Mouse (Mus musculus): ENCODE measurements around the gene Ly6g6f.
A peak's percentile ranks its signal among the peaks of the same experiment; 100 is the strongest.
"Not testable (repeated sequence)": the region's sequence is repeated elsewhere in the genome, so short reads cannot be mapped to it uniquely, and the experiment has no call there.

Gene Ly6g6f

GRCm38 (mm10) chr17:35085208-35085865 is at the start of gene Ly6g6f:
Ly6g6f (minus strand) TSS chr17:35085610.
- no peak for DNase-seq (ENCODE audit: extremely low read depth, low read depth, low spot score)

GRCm38 (mm10) chr17:35134801-35135590 is 49.6 kb upstream of the Ly6g6f start, which contains the start of gene Bag6:
Bag6 (plus strand) TSS chr17:35135178.
- DNase-seq (ENCODE audit: extremely low read depth, low read depth, low spot score), result no peak

- no peak for DNase-seq (ENCODE audit: extremely low read depth, low read depth, low spot score)
These were observed 48.1 kb upstream of the Ly6g6f start for GRCm38 (mm10) chr17:35133517-35133916.

- DNase-seq (ENCODE audit: extremely low read depth, low read depth, low spot score), result no peak
These were observed 46.8 kb upstream of the Ly6g6f start for GRCm38 (mm10) chr17:35132174-35132560.

- DNase-seq (ENCODE audit: extremely low read depth, low read depth, low spot score), result no peak
These were observed 46.2 kb upstream of the Ly6g6f start, which contains the start of gene Apom for GRCm38 (mm10) chr17:35131500-35132173. Apom (minus strand) TSS chr17:35132050.

GRCm38 (mm10) chr17:35131038-35131437 is 45.6 kb upstream of the Ly6g6f start:
- DNase-seq (ENCODE audit: extremely low read depth, low read depth, low spot score), result no peak

- no peak for DNase-seq (ENCODE audit: extremely low read depth, low read depth, low spot score)
These were observed 43.6 kb upstream of the Ly6g6f start for GRCm38 (mm10) chr17:35128996-35129395.

GRCm38 (mm10) chr17:35127017-35127416 is 41.6 kb upstream of the Ly6g6f start:
- DNase-seq (ENCODE audit: extremely low read depth, low read depth, low spot score), result no peak

GRCm38 (mm10) chr17:35126206-35126611 is 40.8 kb upstream of the Ly6g6f start, which contains the start of gene D17H6S53E:
D17H6S53E (plus strand) TSS chr17:35126373.
- DNase-seq (ENCODE audit: extremely low read depth, low read depth, low spot score), result no peak

GRCm38 (mm10) chr17:35125578-35125977 is 40.2 kb upstream of the Ly6g6f start:
- no peak for DNase-seq (ENCODE audit: extremely low read depth, low read depth, low spot score)

- no peak for DNase-seq (ENCODE audit: extremely low read depth, low read depth, low spot score)
These were observed 39.7 kb upstream of the Ly6g6f start for GRCm38 (mm10) chr17:35125081-35125480.

- not testable (repeated sequence) for DNase-seq (ENCODE audit: extremely low read depth, low read depth, low spot score)
These were observed 39.0 kb upstream of the Ly6g6f start for GRCm38 (mm10) chr17:35124261-35124896.

GRCm38 (mm10) chr17:35123287-35123686 is 37.9 kb upstream of the Ly6g6f start:
- not testable (repeated sequence) for DNase-seq (ENCODE audit: extremely low read depth, low read depth, low spot score)

GRCm38 (mm10) chr17:35121871-35122303 is 36.5 kb upstream of the Ly6g6f start, which contains the start of gene Csnk2b:
Csnk2b (minus strand) TSS chr17:35122053.
- no peak for DNase-seq (ENCODE audit: extremely low read depth, low read depth, low spot score)

- peak; percentile 84 for DNase-seq (ENCODE audit: extremely low read depth, low read depth, low spot score)
These were observed 35.9 kb upstream of the Ly6g6f start, which contains the start of gene Gpank1 for GRCm38 (mm10) chr17:35121143-35121799. Gpank1 (plus strand) TSS chr17:35121455.

GRCm38 (mm10) chr17:35120745-35121142 is 35.3 kb upstream of the Ly6g6f start:
- DNase-seq (ENCODE audit: extremely low read depth, low read depth, low spot score), result no peak

- DNase-seq (ENCODE audit: extremely low read depth, low read depth, low spot score), result no peak
These were observed 29.9 kb upstream of the Ly6g6f start, which contains the start of gene Ly6g5b for GRCm38 (mm10) chr17:35115046-35116019. Ly6g5b (minus strand) TSS chr17:35115428.

GRCm38 (mm10) chr17:35111774-35112173 is 26.4 kb upstream of the Ly6g6f start:
- DNase-seq (ENCODE audit: extremely low read depth, low read depth, low spot score), result no peak

GRCm38 (mm10) chr17:35108097-35108496 is 22.7 kb upstream of the Ly6g6f start, which contains the start of gene Ly6g5c:
Ly6g5c (plus strand) TSS chr17:35108279.
- no peak for DNase-seq (ENCODE audit: extremely low read depth, low read depth, low spot score)
